Mouse (Mus musculus) cerebellum, adult 9-10 months (tissue): ENCODE results near the gene Ube3b.

Experiments used
- DNase-seq: peaks from one replicate; pipeline ENCODE4 v3.0.0; 2022

Ube3b gene

GRCm38 (mm10) chr5:114428621-114429020 lies 48.2 kb downstream of the Ube3b start:
- no peak for DNase-seq

- DNase-seq = no peak
Observed at GRCm38 (mm10) chr5:114429781-114430180, 49.4 kb downstream of the Ube3b start.

GRCm38 (mm10) chr5:114434359-114434758 lies 54.0 kb downstream of the Ube3b start:
- DNase-seq = no peak

- DNase-seq = no peak
Observed at GRCm38 (mm10) chr5:114435588-114435987, 55.2 kb downstream of the Ube3b start.

- DNase-seq = peak; percentile 100
Observed at GRCm38 (mm10) chr5:114443566-114444367, 63.4 kb downstream of the Ube3b start, which contains the start of the genes Mmab and Mvk. Gene Mmab (minus strand): TSS chr5:114444060. Gene Mvk (plus strand): TSS chr5:114444269.

GRCm38 (mm10) chr5:114444368-114444692 lies 63.9 kb downstream of the Ube3b start:
- DNase-seq = no peak

GRCm38 (mm10) chr5:114449011-114449410 lies 68.6 kb downstream of the Ube3b start:
- no peak for DNase-seq

- DNase-seq = peak; percentile 89
Observed at GRCm38 (mm10) chr5:114456287-114456686, 75.9 kb downstream of the Ube3b start.

- DNase-seq = peak; percentile 26
Observed at GRCm38 (mm10) chr5:114456995-114457605, 76.7 kb downstream of the Ube3b start.

- peak; percentile 72 for DNase-seq
Observed at GRCm38 (mm10) chr5:114461238-114461637, 80.8 kb downstream of the Ube3b start.

GRCm38 (mm10) chr5:114462067-114463040 lies 81.9 kb downstream of the Ube3b start:
- DNase-seq = no peak

- no peak for DNase-seq
Observed at GRCm38 (mm10) chr5:114464561-114464960, 84.2 kb downstream of the Ube3b start.

GRCm38 (mm10) chr5:114465641-114466040 lies 85.2 kb downstream of the Ube3b start:
- no peak for DNase-seq

- no peak for DNase-seq
Observed at GRCm38 (mm10) chr5:114467019-114467418, 86.6 kb downstream of the Ube3b start.

GRCm38 (mm10) chr5:114467430-114467829 lies 87.0 kb downstream of the Ube3b start:
- DNase-seq = no peak

- DNase-seq = no peak
Observed at GRCm38 (mm10) chr5:114468007-114468406, 87.6 kb downstream of the Ube3b start.

- no peak for DNase-seq
Observed at GRCm38 (mm10) chr5:114470359-114470758, 90.0 kb downstream of the Ube3b start.
